Mouse (Mus musculus): ENCODE measurements around the gene Dach2. TPM values are rescaled to one million over a fixed set of nuclear protein-coding genes. Genes with fewer than 3 reads are reported as not detected.

Dach2 gene
- polyA plus RNA-seq, 1 experiment from 2014 or later = 22.8 TPM

- no peak overlapping the region for H3K27ac ChIP-seq (ENCODE audit: low read depth, low read length)
- no peaks in the 10 kb centered on the region for H3K36me3 ChIP-seq (ENCODE audit: control insufficient read depth, insufficient read depth, low read length)
- no peaks in the 10 kb centered on the region for H3K4me1 ChIP-seq (replicated peaks; ENCODE audit: control insufficient read depth, insufficient read depth, low read length)
- H3K4me3 ChIP-seq (ENCODE audit: low read depth, low read length) = no peak overlapping the region
- no peaks in the 10 kb centered on the region for H3K27me3 ChIP-seq (ENCODE audit: control insufficient read depth, insufficient read depth, low read length)
- ATAC-seq (ENCODE audit: low FRiP score) (no peak), DNase-seq (ENCODE audit: low spot score) (no peak)
- 100% methylated on average over 1 of the region's 1 CpGs for WGBS
- H3K9me3 ChIP-seq (ENCODE audit: control insufficient read depth, low read length) = no peaks in the 10 kb centered on the region
- no peak overlapping the region for H3K9ac ChIP-seq (ENCODE audit: low read depth, low read length)
- H3K4me2 ChIP-seq (replicated peaks; ENCODE audit: low read depth, low read length) = no peak overlapping the region
Measured at GRCm38 (mm10) chrX:113482131-113482530, 184.8 kb downstream of the Dach2 start.

- Histone ChIP-seq H3K4me2 (replicated peaks; ENCODE audit: low read depth, low read length) (no peak overlapping the region), H3K9me3 (ENCODE audit: control insufficient read depth, low read length) (no peaks in the 10 kb centered on the region), H3K27me3 (ENCODE audit: control insufficient read depth, insufficient read depth, low read length) (no peaks in the 10 kb centered on the region), H3K4me3 (ENCODE audit: low read depth, low read length) (no peak overlapping the region), H3K9ac (ENCODE audit: low read depth, low read length) (no peak overlapping the region), H3K27ac (ENCODE audit: low read depth, low read length) (no peak overlapping the region), H3K4me1 (replicated peaks; ENCODE audit: control insufficient read depth, insufficient read depth, low read length) (no peaks in the 10 kb centered on the region), H3K36me3 (ENCODE audit: control insufficient read depth, insufficient read depth, low read length) (no peaks in the 10 kb centered on the region)
- DNase-seq (ENCODE audit: low spot score) (no peak), ATAC-seq (ENCODE audit: low FRiP score) (no peak)
- WGBS = 85% methylated on average over 3 of the region's 3 CpGs
Measured at GRCm38 (mm10) chrX:113545106-113545505, 247.8 kb downstream of the Dach2 start.

- 98% methylated on average over 2 of the region's 2 CpGs for WGBS
- DNase-seq (ENCODE audit: low spot score) = no peak
Measured at GRCm38 (mm10) chrX:113563897-113564296, 266.6 kb downstream of the Dach2 start.

GRCm38 (mm10) chrX:113666069-113666468, 368.8 kb downstream of the Dach2 start:
- Histone ChIP-seq H3K27ac (ENCODE audit: low read depth, low read length) (no peak overlapping the region), H3K4me2 (replicated peaks; ENCODE audit: low read depth, low read length) (no peak overlapping the region), H3K9me3 (ENCODE audit: control insufficient read depth, low read length) (no peaks in the 10 kb centered on the region), H3K9ac (ENCODE audit: low read depth, low read length) (no peak overlapping the region), H3K36me3 (ENCODE audit: control insufficient read depth, insufficient read depth, low read length) (no peaks in the 10 kb centered on the region), H3K4me3 (ENCODE audit: low read depth, low read length) (no peak overlapping the region), H3K27me3 (ENCODE audit: control insufficient read depth, insufficient read depth, low read length) (no peaks in the 10 kb centered on the region), H3K4me1 (replicated peaks; ENCODE audit: control insufficient read depth, insufficient read depth, low read length) (no peaks in the 10 kb centered on the region)
- ATAC-seq (ENCODE audit: low FRiP score) = no peak
- DNase-seq (ENCODE audit: low spot score) = no peak

More at GRCm38 (mm10) chrX:113563897-113564296, 266.6 kb downstream of the Dach2 start:
- Histone ChIP-seq H3K4me2 (replicated peaks; ENCODE audit: low read depth, low read length) (no peak overlapping the region), H3K9me3 (ENCODE audit: control insufficient read depth, low read length) (no peaks in the 10 kb centered on the region), H3K9ac (ENCODE audit: low read depth, low read length) (no peak overlapping the region), H3K4me3 (ENCODE audit: low read depth, low read length) (no peak overlapping the region), H3K27me3 (ENCODE audit: control insufficient read depth, insufficient read depth, low read length) (no peaks in the 10 kb centered on the region), H3K27ac (ENCODE audit: low read depth, low read length) (no peak overlapping the region), H3K4me1 (replicated peaks; ENCODE audit: control insufficient read depth, insufficient read depth, low read length) (no peaks in the 10 kb centered on the region), H3K36me3 (ENCODE audit: control insufficient read depth, insufficient read depth, low read length) (no peaks in the 10 kb centered on the region)
- ATAC-seq (ENCODE audit: low FRiP score) = no peak

- DNase-seq (ENCODE audit: low spot score) (no peak), ATAC-seq (ENCODE audit: low FRiP score) (peak; percentile 47; the same call in 1 of the 2 replicates)
- 63% methylated on average over 2 of the region's 2 CpGs for WGBS
Measured at GRCm38 (mm10) chrX:113687163-113687562, 389.9 kb downstream of the Dach2 start.

GRCm38 (mm10) chrX:113712363-113712762, 415.1 kb downstream of the Dach2 start:
- DNase-seq (ENCODE audit: low spot score) (no peak), ATAC-seq (ENCODE audit: low FRiP score) (no peak)
- Histone ChIP-seq H3K4me2 (replicated peaks; ENCODE audit: low read depth, low read length) (no peak overlapping the region), H3K27ac (ENCODE audit: low read depth, low read length) (no peak overlapping the region), H3K27me3 (ENCODE audit: control insufficient read depth, insufficient read depth, low read length) (no peaks in the 10 kb centered on the region), H3K9ac (ENCODE audit: low read depth, low read length) (no peak overlapping the region), H3K4me3 (ENCODE audit: low read depth, low read length) (no peak overlapping the region), H3K4me1 (replicated peaks; ENCODE audit: control insufficient read depth, insufficient read depth, low read length) (no peaks in the 10 kb centered on the region), H3K9me3 (ENCODE audit: control insufficient read depth, low read length) (no peaks in the 10 kb centered on the region), H3K36me3 (ENCODE audit: control insufficient read depth, insufficient read depth, low read length) (no peaks in the 10 kb centered on the region)
- 94% methylated on average over 2 of the region's 2 CpGs for WGBS

More at GRCm38 (mm10) chrX:113687163-113687562, 389.9 kb downstream of the Dach2 start:
- Histone ChIP-seq H3K9ac (ENCODE audit: low read depth, low read length) (no peak overlapping the region), H3K36me3 (ENCODE audit: control insufficient read depth, insufficient read depth, low read length) (no peaks in the 10 kb centered on the region), H3K27ac (ENCODE audit: low read depth, low read length) (no peak overlapping the region), H3K4me1 (replicated peaks; ENCODE audit: control insufficient read depth, insufficient read depth, low read length) (no peaks in the 10 kb centered on the region), H3K9me3 (ENCODE audit: control insufficient read depth, low read length) (no peaks in the 10 kb centered on the region), H3K27me3 (ENCODE audit: control insufficient read depth, insufficient read depth, low read length) (no peaks in the 10 kb centered on the region), H3K4me3 (ENCODE audit: low read depth, low read length) (no peak overlapping the region), H3K4me2 (replicated peaks; ENCODE audit: low read depth, low read length) (no peak overlapping the region)

GRCm38 (mm10) chrX:113724124-113724523, 426.8 kb downstream of the Dach2 start:
- H3K27me3 ChIP-seq (ENCODE audit: control insufficient read depth, insufficient read depth, low read length) = no peaks in the 10 kb centered on the region
- no peaks in the 10 kb centered on the region for H3K9me3 ChIP-seq (ENCODE audit: control insufficient read depth, low read length)
- DNase-seq (ENCODE audit: low spot score) (no peak), ATAC-seq (ENCODE audit: low FRiP score) (no peak)
- H3K9ac ChIP-seq (ENCODE audit: low read depth, low read length) = no peak overlapping the region
- H3K36me3 ChIP-seq (ENCODE audit: control insufficient read depth, insufficient read depth, low read length) = no peaks in the 10 kb centered on the region
- no peak overlapping the region for H3K27ac ChIP-seq (ENCODE audit: low read depth, low read length)
- no peaks in the 10 kb centered on the region for H3K4me1 ChIP-seq (replicated peaks; ENCODE audit: control insufficient read depth, insufficient read depth, low read length)
- no peak overlapping the region for H3K4me3 ChIP-seq (ENCODE audit: low read depth, low read length)
- no peak overlapping the region for H3K4me2 ChIP-seq (replicated peaks; ENCODE audit: low read depth, low read length)

GRCm38 (mm10) chrX:113747122-113747521, 449.8 kb downstream of the Dach2 start:
- Histone ChIP-seq H3K9ac (ENCODE audit: low read depth, low read length) (no peak overlapping the region), H3K9me3 (ENCODE audit: control insufficient read depth, low read length) (no peaks in the 10 kb centered on the region), H3K4me3 (ENCODE audit: low read depth, low read length) (no peak overlapping the region), H3K4me2 (replicated peaks; ENCODE audit: low read depth, low read length) (no peak overlapping the region), H3K36me3 (ENCODE audit: control insufficient read depth, insufficient read depth, low read length) (no peaks in the 10 kb centered on the region), H3K27ac (ENCODE audit: low read depth, low read length) (no peak overlapping the region), H3K27me3 (ENCODE audit: control insufficient read depth, insufficient read depth, low read length) (no peaks in the 10 kb centered on the region), H3K4me1 (replicated peaks; ENCODE audit: control insufficient read depth, insufficient read depth, low read length) (no peaks in the 10 kb centered on the region)
- no peak for DNase-seq (ENCODE audit: low spot score)
- no peak for ATAC-seq (ENCODE audit: low FRiP score)

GRCm38 (mm10) chrX:113792264-113792663, 495.0 kb downstream of the Dach2 start:
- no peaks in the 10 kb centered on the region for H3K9me3 ChIP-seq (ENCODE audit: control insufficient read depth, low read length)

More at GRCm38 (mm10) chrX:113792264-113792663, 495.0 kb downstream of the Dach2 start:
- no peak overlapping the region for H3K4me2 ChIP-seq (replicated peaks; ENCODE audit: low read depth, low read length)
- WGBS = 29% methylated on average over 1 of the region's 1 CpGs
- no peak for DNase-seq (ENCODE audit: low spot score)
- H3K36me3 ChIP-seq (ENCODE audit: control insufficient read depth, insufficient read depth, low read length) = no peaks in the 10 kb centered on the region
- H3K4me3 ChIP-seq (ENCODE audit: low read depth, low read length) = no peak overlapping the region
- no peaks in the 10 kb centered on the region for H3K27me3 ChIP-seq (ENCODE audit: control insufficient read depth, insufficient read depth, low read length)
- H3K27ac ChIP-seq (ENCODE audit: low read depth, low read length) = no peak overlapping the region
- no peak for ATAC-seq (ENCODE audit: low FRiP score)
- H3K9ac ChIP-seq (ENCODE audit: low read depth, low read length) = no peak overlapping the region
- H3K4me1 ChIP-seq (replicated peaks; ENCODE audit: control insufficient read depth, insufficient read depth, low read length) = no peaks in the 10 kb centered on the region
